8 mouse cellular contexts compared by ENCODE assay signal in genomic region chr8:71741687-71742114, GRCm38 (mm10). TPM values are rescaled to one million over a fixed set of nuclear protein-coding genes. Genes with fewer than 3 reads are reported as not detected.
DNase-seq lines count a peak whose midpoint lies in the region; ATAC-seq and TF ChIP-seq lines count a peak whose summit lies in the region.

No protein-coding gene starts in this region.

- WGBS in hindbrain, postnatal 0 days, result 4% methylated on average over 19 of the region's 19 CpGs
- 12% methylated on average over 19 of the region's 19 CpGs for WGBS in lung, adult 2 months
- WGBS in stomach, embryonic 15.5 days, result 7% methylated on average over 19 of the region's 19 CpGs
- 3% methylated on average over 19 of the region's 19 CpGs for WGBS in cerebellum, adult 2 months

- peaks cover 9% of the 10 kb centered on the region; the same call in 1 of the 2 replicates for H3K4me1 ChIP-seq in hindbrain, postnatal 0 days (ENCODE audit: insufficient read depth, low read length)
- no peaks in the 10 kb centered on the region for H3K4me1 ChIP-seq in lung, adult 2 months (ENCODE audit: control insufficient read depth, insufficient read depth, low read length)
- H3K4me1 ChIP-seq in stomach, embryonic 15.5 days, result peaks cover 8% of the 10 kb centered on the region; the same call in 1 of the 2 replicates
- no peaks in the 10 kb centered on the region; the same call in 1 of the 2 replicates for H3K4me1 ChIP-seq in cerebellum, adult 2 months (ENCODE audit: control insufficient read depth, insufficient read depth, low read length)

- peak overlapping the region; percentile 30 for H3K4me3 ChIP-seq in hindbrain, postnatal 0 days (ENCODE audit: low read length)
- H3K4me3 ChIP-seq in lung, adult 2 months (replicated peaks; ENCODE audit: extremely low read depth, low read depth, low read length), result no peak overlapping the region
- H3K4me3 ChIP-seq in stomach, embryonic 15.5 days (replicated peaks), result peak overlapping the region; percentile 13; the same call in 1 of the 2 replicates
- H3K4me3 ChIP-seq in cerebellum, adult 2 months (replicated peaks; ENCODE audit: insufficient read depth, low read depth, low read length), result no peak overlapping the region

- H3K36me3 ChIP-seq in hindbrain, postnatal 0 days (ENCODE audit: insufficient read depth, low read length), result no peaks in the 10 kb centered on the region
- H3K36me3 ChIP-seq in stomach, embryonic 15.5 days, result no peaks in the 10 kb centered on the region

- H3K27ac ChIP-seq in hindbrain, postnatal 0 days, result no peak overlapping the region
- no peak overlapping the region for H3K27ac ChIP-seq in stomach, embryonic 15.5 days
- H3K27ac ChIP-seq in cerebellum, adult 2 months (ENCODE audit: insufficient read depth, low read length), result no peak overlapping the region

- TF ChIP-seq POLR2A in lung, adult 2 months (IDR thresholded peaks at IDR 0.05; ENCODE audit: borderline replicate concordance, extremely low read depth, low read depth, low read length), result no peak
- no peak for TF ChIP-seq POLR2A in cerebellum, adult 2 months (IDR thresholded peaks at IDR 0.05; ENCODE audit: borderline replicate concordance, insufficient read depth, low read length)

- intact Hi-C loops in left cerebral cortex, postnatal 4 days (cut with DNase I), result no loop called here

- peak; percentile 67; the same call in 1 of the 2 replicates for ATAC-seq in hindbrain, postnatal 0 days
- ATAC-seq in stomach, embryonic 15.5 days (ENCODE audit: insufficient read depth, low FRiP score, low read depth), result peak; percentile 59; the same call in 1 of the 2 replicates

- H3K4me2 ChIP-seq in hindbrain, postnatal 0 days (ENCODE audit: low read depth, low read length), result peak overlapping the region; percentile 59
- peak overlapping the region; percentile 55 for H3K4me2 ChIP-seq in stomach, embryonic 15.5 days

- 0 out of 2 replicates have a peak overlapping the region, but pooled peaks have one; percentile 3 for H3K9ac ChIP-seq in hindbrain, postnatal 0 days (replicated peaks; ENCODE audit: low read length)
- no peak overlapping the region for H3K9ac ChIP-seq in stomach, embryonic 15.5 days

- no peaks in the 10 kb centered on the region for H3K9me3 ChIP-seq in hindbrain, postnatal 0 days (ENCODE audit: low read length)
- H3K9me3 ChIP-seq in stomach, embryonic 15.5 days, result no peaks in the 10 kb centered on the region

- no peak for TF ChIP-seq CTCF in hindbrain, postnatal 0 days (IDR thresholded peaks at IDR 0.05; ENCODE audit: low read depth)
- TF ChIP-seq CTCF in lung, adult 2 months (IDR thresholded peaks at IDR 0.05; ENCODE audit: insufficient read depth, low read length), result no peak
- no peak for TF ChIP-seq CTCF in cerebellum, adult 2 months (IDR thresholded peaks at IDR 0.05; ENCODE audit: borderline replicate concordance, insufficient read depth, low read depth, low read length)

- H3K27me3 ChIP-seq in hindbrain, postnatal 0 days (ENCODE audit: insufficient read depth, low read length), result 0 out of 2 replicates have a peak, but pooled peaks cover 3% of the 10 kb centered on the region
- H3K27me3 ChIP-seq in stomach, embryonic 15.5 days (replicated peaks), result no peaks in the 10 kb centered on the region
- H3K27me3 ChIP-seq in cerebellum, adult 2 months (ENCODE audit: control insufficient read depth, insufficient read depth, low read length), result no peaks in the 10 kb centered on the region

- peak; percentile 27 to 49 for DNase-seq in adrenal gland, adult (ENCODE audit: inconsistent age in 2 of 2, low spot score in 1 of 2)
- DNase-seq in adrenal gland, postnatal 14 days, result no peak
- peak; percentile 91 for DNase-seq in R1 (ENCODE audit: low read depth, low spot score)
- no peak for DNase-seq in hindbrain, postnatal 0 days (ENCODE audit: low spot score)
- peak; percentile 32 for DNase-seq in lung, adult 2 months
- no peak for DNase-seq in left cerebral cortex, postnatal 4 days
- no peak for DNase-seq in cerebellum, adult 2 months

RNA-seq across cellular contexts. Expression of gene Fcho1, which starts 16.2 kb away (rescaled TPM):
- 5.4 and 13.9 TPM in 2 replicates for total RNA-seq in adrenal gland, postnatal 14 days (2021)
- 84.2 and 99.0 TPM in 2 replicates for total RNA-seq in hindbrain, postnatal 0 days (2014; rRNA removed)
- 62.2 and 65.8 TPM in 2 replicates for polyA plus RNA-seq in hindbrain, postnatal 0 days (2015; fragmentation: Nextera tagmentation; extraction: Ambion mirVana)
- polyA plus RNA-seq in lung, adult 2 months (2012; rRNA removed), result 20.0 and 23.3 TPM in 2 replicates
- 7.6 and 8.3 TPM in 2 replicates for polyA plus RNA-seq in stomach, embryonic 15.5 days (2015; fragmentation: Nextera tagmentation; extraction: Ambion mirVana)
- total RNA-seq in left cerebral cortex, postnatal 4 days (2021), result 100 to 1,000 TPM; 153 to 162 TPM
- polyA plus RNA-seq in cerebellum, adult 2 months (2012; rRNA removed), result 108 and 115 TPM in 2 replicates

RNA-seq across cellular contexts. Expression of gene B3gnt3, which starts 40.1 kb away (rescaled TPM):
- 5.4 and 7.4 TPM in 2 replicates for total RNA-seq in adrenal gland, postnatal 14 days (2021)
- total RNA-seq in hindbrain, postnatal 0 days (2014; rRNA removed), result 0.42 and 0.50 TPM in 2 replicates
- 0.52 and 0.60 TPM in 2 replicates for polyA plus RNA-seq in hindbrain, postnatal 0 days (2015; fragmentation: Nextera tagmentation; extraction: Ambion mirVana)
- 25.0 and 31.3 TPM in 2 replicates for polyA plus RNA-seq in lung, adult 2 months (2012; rRNA removed)
- 10.4 and 12.2 TPM in 2 replicates for polyA plus RNA-seq in stomach, embryonic 15.5 days (2015; fragmentation: Nextera tagmentation; extraction: Ambion mirVana)
- under 1 TPM; 0.22 to 0.36 TPM for total RNA-seq in left cerebral cortex, postnatal 4 days (2021)
- 0.44 and 0.48 TPM in 2 replicates for polyA plus RNA-seq in cerebellum, adult 2 months (2012; rRNA removed)

RNA-seq across cellular contexts. Expression of gene Insl3, which starts 52.7 kb away (rescaled TPM):
- total RNA-seq in adrenal gland, postnatal 14 days (2021), result 8.0 and 9.8 TPM in 2 replicates
- total RNA-seq in hindbrain, postnatal 0 days (2014; rRNA removed), result not detected in 2 replicates
- 1.7 and 3.4 TPM in 2 replicates for polyA plus RNA-seq in hindbrain, postnatal 0 days (2015; fragmentation: Nextera tagmentation; extraction: Ambion mirVana)
- 58.5 and 60.7 TPM in 2 replicates for polyA plus RNA-seq in lung, adult 2 months (2012; rRNA removed)
- 1.4 and 2.0 TPM in 2 replicates for polyA plus RNA-seq in stomach, embryonic 15.5 days (2015; fragmentation: Nextera tagmentation; extraction: Ambion mirVana)
- total RNA-seq in left cerebral cortex, postnatal 4 days (2021), result 1 to 10 TPM in 1 of 2 experiments, under 1 TPM in 1; 0.70 to 1.6 TPM
- polyA plus RNA-seq in cerebellum, adult 2 months (2012; rRNA removed), result 0.65 and 2.1 TPM in 2 replicates

Comparison
In these comparisons a context has a peak if more than half of its experiments do, and no peak if none do; other contexts are left out.
1. DNase-seq: peak in adrenal gland, adult (2 of 2), R1 (single experiment) and lung, adult 2 months (single experiment); none in adrenal gland, postnatal 14 days (single experiment), hindbrain, postnatal 0 days (single experiment), left cerebral cortex, postnatal 4 days (single experiment) and cerebellum, adult 2 months (0 of 2).
2. H3K4me3 ChIP-seq: peak in hindbrain, postnatal 0 days (single experiment) and stomach, embryonic 15.5 days (single experiment); none in lung, adult 2 months (single experiment) and cerebellum, adult 2 months (single experiment).
3. RNA of gene Insl3, which starts 52.7 kb away (polyA plus RNA-seq): 58.5 to 60.7 TPM in lung, adult 2 months; 1.7 to 3.4 TPM in hindbrain, postnatal 0 days, 0.65 to 2.1 TPM in cerebellum, adult 2 months and 1.4 to 2.0 TPM in stomach, embryonic 15.5 days; every median in the first group is over 10 times any median in the second.